Mouse (Mus musculus) layer of hippocampus, adult 18-20 months (tissue): ENCODE results near the gene Vmn1r23. TPM values are rescaled to one million over a fixed set of nuclear protein-coding genes. Genes with fewer than 3 reads are reported as not detected.
"Not testable (repeated sequence)": the region's sequence is repeated elsewhere in the genome, so short reads cannot be mapped to it uniquely, and the experiment has no call there.

ENCODE experiments used
- DNase-seq, 2 experiments: peaks; one replicate each; pipeline ENCODE4 v3.0.0; 2022; ENCODE audit warnings: low spot score in 2 of 2
- long read RNA-seq: library from polyadenylated mRNA; stranded (forward); transcript quantifications from one replicate; pipeline ENCODE4 v2.0.0, GENCODE M21; 2021
- total RNA-seq, 2 experiments: library from RNA; stranded (reverse); gene quantifications; 2 replicates each; pipeline ENCODE4 v1.2.3; 2021

Vmn1r23 gene
- not detected for total RNA-seq
- long read RNA-seq = 0 reads

GRCm38 (mm10) chr6:57926738-57927137 is at the start of gene Vmn1r23:
Gene Vmn1r23, minus strand, starts transcription at chr6:57926838.
- no peak for DNase-seq

GRCm38 (mm10) chr6:57961403-57961802 is 34.8 kb upstream of the Vmn1r23 start, which contains the start of gene Vmn1r24:
Gene Vmn1r24, minus strand, starts transcription at chr6:57961503.
- DNase-seq = not testable (repeated sequence)

GRCm38 (mm10) chr6:57907928-57908327 is 18.7 kb downstream of the Vmn1r23 start, which contains the start of gene Vmn1r22:
Gene Vmn1r22, minus strand, starts transcription at chr6:57908028.
- no peak for DNase-seq

Other genes with a start within 250 kb of the Vmn1r23 start
- gene Pyurf, start 234.8 kb downstream of the Vmn1r23 start, total RNA-seq = 1 to 10 TPM; 7.8 to 9.2 TPM
- gene Lancl2, start 224.3 kb downstream of the Vmn1r23 start, total RNA-seq = 10 to 100 TPM; 79.8 to 83.1 TPM
- 10 to 100 TPM; 67.7 to 68.9 TPM for gene Vopp1, start 101.7 kb downstream of the Vmn1r23 start, total RNA-seq
- not detected for gene Vmn1r21, start 76.5 kb downstream of the Vmn1r23 start, total RNA-seq
- gene Vmn1r22, start 18.8 kb downstream of the Vmn1r23 start, total RNA-seq = not detected
- gene Vmn1r24, start 34.7 kb upstream of the Vmn1r23 start, total RNA-seq = not detected
- not detected for gene Vmn1r25, start 54.0 kb upstream of the Vmn1r23 start, total RNA-seq
- not detected for gene Vmn1r26, start 88.3 kb upstream of the Vmn1r23 start, total RNA-seq